Mouse (Mus musculus): Measurements from ENCODE around the gene Neurl3.

DNA sequence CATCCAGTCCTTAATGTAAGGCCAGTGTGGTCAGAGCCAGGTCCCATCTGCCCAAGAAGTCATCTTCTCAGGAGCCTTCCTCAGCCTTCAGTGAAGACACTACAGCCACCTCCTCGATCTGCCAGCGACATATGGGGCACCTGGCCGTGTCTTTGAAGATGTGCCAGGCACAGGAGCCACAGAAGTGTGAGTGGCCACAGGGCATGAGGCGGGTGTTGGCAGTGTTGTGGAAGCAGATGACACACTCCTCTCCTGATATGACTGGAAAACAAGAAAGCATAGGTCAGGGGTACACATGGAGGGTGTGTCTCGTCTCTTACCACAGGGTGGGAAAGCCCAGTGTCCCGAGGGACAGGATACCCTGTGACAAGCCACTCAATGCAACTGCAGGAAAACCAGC is 8.2 kb downstream of the Neurl3 start:
- TF ChIP-seq CTCF (IDR thresholded peaks at IDR 0.05; ENCODE audit: low read depth) (no peak), EP300 (optimal IDR thresholded peaks at IDR 0.05) (no peak)
